Comparison of ENCODE assay signal across 7 mouse cellular contexts in the genomic region with DNA sequence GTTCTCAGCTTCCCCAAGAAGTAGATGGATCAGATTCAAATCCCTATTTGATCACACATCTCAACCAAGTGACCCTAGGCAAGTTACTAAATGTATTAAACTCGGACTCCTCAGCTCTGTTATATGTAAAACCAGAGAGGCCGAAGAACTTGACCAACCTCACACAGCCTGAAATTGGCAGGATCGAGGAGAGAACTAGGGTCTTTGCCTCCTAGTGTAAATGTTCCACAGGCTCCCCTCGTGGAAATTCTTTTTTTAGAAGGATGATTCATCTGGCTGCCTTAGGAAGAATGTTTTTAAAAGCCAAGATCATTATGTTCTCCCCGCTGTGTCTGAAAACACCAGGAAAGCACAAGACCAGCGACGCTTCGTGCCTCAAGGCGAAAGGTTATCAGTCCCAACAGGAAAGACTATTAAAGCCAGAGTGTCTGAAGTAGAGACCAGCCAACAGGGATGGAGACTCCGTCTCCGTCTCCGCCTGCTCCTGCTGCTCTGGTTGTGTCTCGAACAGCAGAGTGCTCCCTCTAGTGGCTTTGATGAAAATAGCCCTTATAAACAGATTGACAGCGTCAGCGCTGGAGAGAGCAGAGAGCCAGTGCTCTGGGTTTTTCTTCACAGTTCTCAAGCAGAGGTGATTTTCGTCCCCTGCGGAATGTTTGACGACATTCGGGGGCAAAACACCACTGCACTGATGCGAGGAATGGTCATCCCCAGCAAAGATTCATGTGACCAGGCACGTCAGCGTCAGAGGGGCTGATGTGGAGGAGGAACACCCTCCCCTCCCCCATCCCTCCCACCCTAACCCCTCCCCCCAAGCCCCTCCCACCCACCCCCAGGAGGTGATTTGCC. TPM values are rescaled to one million over a fixed set of nuclear protein-coding genes. Genes with fewer than 3 reads are reported as not detected.
A peak's percentile ranks its signal among the peaks of the same experiment; 100 is the strongest.
DNase-seq lines count a peak whose midpoint lies in the region; ATAC-seq lines count a peak whose summit lies in the region.

No protein-coding gene starts in this region.

- H3K36me3 ChIP-seq in intestine, embryonic 14.5 days (ENCODE audit: control insufficient read depth, insufficient read depth, low read length), result no peaks in the 10 kb centered on the region

- H3K4me3 ChIP-seq in intestine, embryonic 14.5 days (ENCODE audit: low read depth, low read length), result peak overlapping the region; percentile 32

- WGBS in intestine, embryonic 14.5 days, result 10% methylated on average over 22 of the region's 22 CpGs

- peak overlapping the region; percentile 25 for H3K9ac ChIP-seq in intestine, embryonic 14.5 days (ENCODE audit: low read length)

- no peaks in the 10 kb centered on the region for H3K27me3 ChIP-seq in intestine, embryonic 14.5 days (replicated peaks; ENCODE audit: control insufficient read depth, insufficient read depth, low read length)

- intact Hi-C loops in gastrocnemius, postnatal 14 days (cut with DNase I; ENCODE audit: low total_unique reads), result loop anchor here (2.0 kb wide), 1 partner anchor 88 kb away; no protein-coding TSS in a partner anchor
- intact Hi-C loops in left cerebral cortex, postnatal 10 days (cut with DNase I), result loop anchor here (2.0 kb wide), 1 partner anchor 88 kb away; no protein-coding TSS in a partner anchor

- H3K4me1 ChIP-seq in intestine, embryonic 14.5 days (replicated peaks; ENCODE audit: control insufficient read depth, insufficient read depth, low read length), result no peaks in the 10 kb centered on the region

- DNase-seq in adrenal gland, adult 2 months, result peak; percentile 85
- peak; percentile 92 for DNase-seq in embryo, embryonic 11 days
- DNase-seq in gastrocnemius, postnatal 14 days, result peak; percentile 45
- peak; percentile 84 for DNase-seq in intestine, embryonic 14.5 days (ENCODE audit: low spot score)
- peak; percentile 68 to 81 for DNase-seq in left cerebral cortex, postnatal 10 days (ENCODE audit: extremely low spot score in 1 of 2, low spot score in 2 of 2)
- peak; percentile 70 for DNase-seq in right cerebral cortex, postnatal 25 days

- H3K27ac ChIP-seq in intestine, embryonic 14.5 days (ENCODE audit: low read depth), result no peak overlapping the region

- H3K4me2 ChIP-seq in intestine, embryonic 14.5 days (ENCODE audit: low read length), result peak overlapping the region; percentile 43

- ATAC-seq in intestine, embryonic 14.5 days (replicated peaks; ENCODE audit: low FRiP score, low TSS enrichment, low read depth), result peak; percentile 91
- peak; percentile 98 for ATAC-seq in megakaryocyte progenitor cell, adult 5-6 weeks (replicated peaks; ENCODE audit: poor library complexity)

- H3K9me3 ChIP-seq in intestine, embryonic 14.5 days (ENCODE audit: control insufficient read depth, low read length), result no peaks in the 10 kb centered on the region

RNA-seq across cellular contexts. Expression of gene Zbtb38, which starts 6.3 kb away (rescaled TPM):
- total RNA-seq in adrenal gland, adult 2 months (2021), result 10 to 100 TPM; 63.1 to 73.9 TPM
- polyA plus RNA-seq in adrenal gland, adult 2 months (2012; rRNA removed), result 13.6 and 17.4 TPM in 2 replicates
- total RNA-seq in gastrocnemius, postnatal 14 days (2021), result 10 to 100 TPM; 12.9 to 14.6 TPM
- 20.2 and 21.0 TPM in 2 replicates for polyA plus RNA-seq in intestine, embryonic 14.5 days (2014; fragmentation: Nextera tagmentation; extraction: Ambion mirVana)
- total RNA-seq in left cerebral cortex, postnatal 10 days (2021), result 10 to 100 TPM; 44.6 to 47.5 TPM
- total RNA-seq in megakaryocyte progenitor cell, adult 5-6 weeks (2015), result 23.5 and 27.8 TPM in 2 replicates
- total RNA-seq in megakaryocyte progenitor cell, adult 5-6 weeks (2017), result 24.2 and 25.7 TPM in 2 replicates
